Mouse (Mus musculus): ENCODE measurements around the gene Gcm1. TPM values are rescaled to one million over a fixed set of nuclear protein-coding genes. Genes with fewer than 3 reads are reported as not detected.
"Not testable (repeated sequence)": the region's sequence is repeated elsewhere in the genome, so short reads cannot be mapped to it uniquely, and the experiment has no call there.

Gcm1 gene
- total RNA-seq, 2 experiments from 2014 or later: not detected

- no peak for DNase-seq
These were observed 1.2 kb upstream of the Gcm1 start for GRCm38 (mm10) chr9:78050452-78050970.

- no peak for DNase-seq
These were observed 2.1 kb downstream of the Gcm1 start for GRCm38 (mm10) chr9:78053821-78054220.

- DNase-seq: no peak
These were observed 2.6 kb downstream of the Gcm1 start for GRCm38 (mm10) chr9:78054298-78054697.

GRCm38 (mm10) chr9:78059525-78060120 lies 7.9 kb downstream of the Gcm1 start:
- no peak for DNase-seq

GRCm38 (mm10) chr9:78062392-78062791 lies 10.7 kb downstream of the Gcm1 start:
- DNase-seq: no peak

- DNase-seq: no peak
These were observed 12.4 kb downstream of the Gcm1 start for GRCm38 (mm10) chr9:78064121-78064520.

- no peak for DNase-seq
These were observed 18.8 kb downstream of the Gcm1 start for GRCm38 (mm10) chr9:78070496-78070895.

- DNase-seq: no peak
These were observed 19.9 kb downstream of the Gcm1 start for GRCm38 (mm10) chr9:78071626-78072025.

- not testable (repeated sequence) for DNase-seq
These were observed 21.6 kb downstream of the Gcm1 start for GRCm38 (mm10) chr9:78073291-78073690.

- DNase-seq: no peak
These were observed 22.1 kb downstream of the Gcm1 start for GRCm38 (mm10) chr9:78073713-78074340.

GRCm38 (mm10) chr9:78075256-78075655 lies 23.5 kb downstream of the Gcm1 start:
- DNase-seq: no peak

GRCm38 (mm10) chr9:78078240-78078639 lies 26.5 kb downstream of the Gcm1 start:
- DNase-seq: peak; percentile 24

- no peak for DNase-seq
These were observed 30.1 kb downstream of the Gcm1 start for GRCm38 (mm10) chr9:78081835-78082234.

GRCm38 (mm10) chr9:78084341-78084740 lies 32.6 kb downstream of the Gcm1 start:
- DNase-seq: no peak

GRCm38 (mm10) chr9:78085722-78086287 lies 34.1 kb downstream of the Gcm1 start:
- no peak for DNase-seq

- DNase-seq: no peak
These were observed 36.0 kb downstream of the Gcm1 start for GRCm38 (mm10) chr9:78087751-78088150.

GRCm38 (mm10) chr9:78088521-78088920 lies 36.8 kb downstream of the Gcm1 start:
- DNase-seq: peak; percentile 30

- peak; percentile 16 for DNase-seq
These were observed 37.2 kb downstream of the Gcm1 start for GRCm38 (mm10) chr9:78088971-78089370.

GRCm38 (mm10) chr9:78089906-78090305 lies 38.2 kb downstream of the Gcm1 start:
- no peak for DNase-seq

- DNase-seq: no peak
These were observed 38.9 kb downstream of the Gcm1 start for GRCm38 (mm10) chr9:78090596-78090995.

- no peak for DNase-seq
These were observed 44.0 kb downstream of the Gcm1 start for GRCm38 (mm10) chr9:78095686-78096085.

- no peak for DNase-seq
These were observed 44.7 kb downstream of the Gcm1 start for GRCm38 (mm10) chr9:78096376-78096775.

- DNase-seq: no peak
These were observed 49.2 kb downstream of the Gcm1 start for GRCm38 (mm10) chr9:78100956-78101355.

GRCm38 (mm10) chr9:78101431-78101830 lies 49.7 kb downstream of the Gcm1 start:
- no peak for DNase-seq
